Mouse (Mus musculus): ENCODE data around the gene Pgm2l1.
A peak's percentile ranks its signal among the peaks of the same experiment; 100 is the strongest.

Pgm2l1 gene

DNA sequence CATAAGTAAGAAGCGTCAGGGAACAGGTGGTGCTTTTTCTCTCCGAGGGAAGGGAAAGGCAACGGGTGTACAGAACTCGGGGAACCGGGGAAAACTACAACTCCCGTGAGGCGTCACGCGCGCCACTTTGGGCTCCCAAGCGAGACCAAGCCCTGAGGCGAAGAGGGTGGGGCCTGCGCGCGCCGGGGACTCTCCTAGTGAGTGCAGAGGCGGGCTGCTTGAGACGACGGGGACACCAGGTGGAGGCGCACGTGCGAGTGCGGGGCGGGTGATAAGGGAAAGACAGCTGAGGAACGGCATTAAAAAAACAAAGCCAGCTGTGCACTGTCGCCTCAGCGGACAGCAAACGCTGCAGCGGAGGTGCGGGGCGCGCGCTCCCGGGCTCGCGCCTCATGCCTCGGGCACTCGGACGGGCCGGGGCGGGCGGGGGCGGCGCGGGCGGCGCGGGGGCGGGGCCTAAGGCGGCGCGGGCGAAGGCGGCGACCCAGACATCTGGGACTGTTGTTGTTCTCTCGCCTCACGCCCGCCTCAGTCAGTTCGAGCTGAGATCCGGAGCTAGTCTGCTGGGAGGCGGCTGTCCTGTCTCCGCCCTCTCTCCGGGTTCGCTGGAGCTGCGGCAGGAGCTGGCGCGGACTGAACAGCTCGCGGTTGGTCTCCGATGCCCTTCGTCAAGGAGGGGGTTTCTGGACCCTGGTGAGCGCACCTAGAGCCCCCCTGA lies at the start of gene Pgm2l1:
TSS of gene Pgm2l1 (plus strand) at position 237 of the 718 bp plus-strand sequence.
- DNase-seq: peak; percentile 97

DNA sequence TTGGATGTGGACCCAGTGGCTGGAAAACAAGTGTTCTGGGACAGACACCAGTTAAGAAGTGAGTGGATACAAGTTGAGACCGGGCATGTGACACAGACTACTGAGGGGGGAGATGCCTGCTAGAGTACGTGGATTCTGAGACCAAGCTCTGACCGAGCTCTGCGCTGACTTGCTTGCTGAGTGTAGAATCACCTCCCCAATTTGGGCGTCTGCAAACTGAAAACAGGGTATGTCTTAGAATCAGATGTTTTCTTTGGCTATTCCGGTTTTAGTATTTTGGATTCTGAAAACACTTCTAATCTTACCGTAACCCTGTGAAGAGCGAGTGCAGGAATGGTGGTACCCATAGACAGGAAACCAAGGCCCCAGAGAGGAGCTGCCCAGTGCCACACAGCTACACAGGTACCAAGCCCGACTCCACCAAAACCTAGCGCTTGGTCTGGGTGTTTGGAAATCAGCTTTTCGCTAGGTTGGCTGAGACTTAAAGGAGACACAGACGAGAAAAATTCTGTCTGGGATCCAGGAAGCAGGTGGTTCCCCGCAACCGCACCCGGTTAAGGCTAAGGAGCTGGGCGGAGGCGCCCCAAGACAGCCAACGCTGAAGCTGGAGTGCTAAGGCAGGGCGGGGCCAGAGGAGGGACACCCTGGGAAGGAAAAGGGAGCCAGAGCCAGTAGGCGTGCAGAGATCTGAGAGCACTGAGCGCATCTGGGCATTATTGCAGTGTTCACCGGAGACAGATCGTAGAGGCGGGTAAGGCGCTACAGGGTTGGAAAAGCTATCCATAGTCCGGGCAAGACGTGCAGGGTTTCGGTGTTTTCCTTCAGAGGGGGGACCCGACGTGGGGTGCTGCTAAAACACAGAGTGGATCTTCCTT lies 48.9 kb upstream of the Pgm2l1 start:
- DNase-seq: no peak

DNA sequence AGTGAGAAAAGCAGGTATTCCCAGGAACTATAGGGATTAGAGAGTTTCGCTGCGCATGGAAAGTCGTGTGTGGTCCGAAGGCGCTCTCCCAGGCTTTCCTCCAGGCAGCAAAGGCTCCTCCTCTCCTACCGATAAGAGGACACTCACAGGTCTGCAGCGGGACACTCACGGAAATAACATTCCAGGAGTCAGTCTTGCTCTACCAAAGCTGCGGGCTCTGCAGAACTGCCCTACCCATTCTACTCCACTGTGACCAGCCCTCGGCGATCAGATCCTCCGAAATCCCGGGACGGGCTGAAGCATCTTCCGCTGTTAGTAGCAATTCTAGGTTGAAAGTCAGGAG lies 48.3 kb upstream of the Pgm2l1 start:
- DNase-seq: no peak

DNA sequence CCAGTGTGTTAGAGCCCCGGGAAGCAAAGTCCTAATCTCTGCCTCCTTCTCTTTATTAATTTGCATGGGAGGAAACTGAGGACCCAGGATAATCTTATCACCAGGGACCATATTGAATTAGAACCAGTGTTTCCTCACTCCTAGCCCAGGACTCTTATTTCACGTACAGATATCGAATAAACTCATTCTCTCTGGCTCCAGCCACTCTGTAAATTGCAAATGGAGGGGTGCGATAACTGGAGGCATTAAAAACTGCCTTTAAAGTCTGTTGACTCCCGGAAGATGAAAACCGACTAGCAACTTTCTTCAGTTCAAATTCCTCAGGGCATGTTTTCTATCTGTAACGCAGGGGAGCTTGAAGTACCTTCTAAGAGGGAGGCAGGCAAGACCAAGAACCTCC lies 47.8 kb upstream of the Pgm2l1 start:
- no peak for DNase-seq

DNA sequence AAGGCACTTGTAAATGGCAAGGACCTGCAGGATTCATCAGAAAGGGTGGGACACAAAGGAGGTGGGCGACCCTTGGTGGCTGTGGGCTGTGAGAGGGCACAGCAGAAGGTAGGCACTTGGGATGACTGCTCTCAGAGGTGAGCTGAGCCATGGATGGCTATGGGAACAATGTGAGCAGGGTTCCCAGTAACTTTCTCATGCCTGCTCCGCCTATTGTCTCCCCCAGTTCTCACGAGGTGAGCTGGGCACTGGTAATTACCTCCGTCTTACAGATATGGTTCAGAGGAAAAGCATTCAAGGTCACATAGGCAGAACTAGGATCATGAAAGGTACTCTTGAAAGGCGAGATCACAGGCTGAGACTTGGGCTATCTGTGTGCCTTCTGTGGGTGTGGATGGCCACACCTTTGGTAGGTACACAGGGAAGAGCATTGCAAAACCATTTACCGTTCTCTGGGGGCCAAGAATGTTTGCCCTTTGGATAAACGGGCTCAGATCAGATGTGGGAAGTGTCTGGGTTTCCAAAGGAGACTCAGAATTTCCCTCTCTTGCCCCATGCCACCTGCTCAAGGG lies 47.3 kb upstream of the Pgm2l1 start:
- DNase-seq: no peak

DNA sequence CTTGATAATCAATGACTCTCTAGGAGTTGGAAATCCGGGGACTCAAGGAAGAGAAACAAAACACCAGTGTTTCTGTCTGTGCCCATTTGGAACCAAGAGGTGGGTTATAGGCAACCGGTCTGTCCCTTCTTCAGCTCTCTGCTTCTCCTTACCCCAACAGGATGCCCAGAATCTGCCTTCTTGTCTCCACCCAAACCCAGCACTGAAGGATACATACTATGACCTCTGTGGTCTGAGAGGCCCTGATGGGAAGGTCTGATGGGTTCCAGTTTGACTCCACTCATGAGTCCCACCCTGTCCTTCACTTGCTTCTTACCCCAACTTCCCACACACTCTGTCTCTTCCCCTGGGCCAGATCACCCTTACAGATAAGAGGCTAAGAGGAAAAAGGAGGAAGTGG lies 46.0 kb upstream of the Pgm2l1 start:
- no peak for DNase-seq

DNA sequence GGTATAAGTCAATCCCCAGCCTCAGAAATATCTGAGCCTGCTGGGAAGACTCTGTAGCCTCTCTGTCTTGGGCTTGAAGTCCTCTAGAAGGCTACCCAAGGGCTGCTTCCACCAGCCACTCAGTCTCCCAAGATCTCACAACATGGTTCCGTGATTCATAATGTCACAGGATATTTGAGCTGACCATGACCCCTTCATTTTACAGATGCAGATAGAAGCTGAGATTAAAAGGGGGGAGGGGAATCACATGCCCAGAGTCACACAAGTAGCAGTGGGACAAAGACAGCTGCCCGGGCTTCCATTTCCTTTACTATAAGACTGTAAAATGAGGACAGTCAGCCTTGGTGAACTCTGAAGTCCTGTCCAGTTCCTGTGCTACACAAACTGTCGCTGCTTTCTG lies 45.6 kb upstream of the Pgm2l1 start:
- no peak for DNase-seq

DNA sequence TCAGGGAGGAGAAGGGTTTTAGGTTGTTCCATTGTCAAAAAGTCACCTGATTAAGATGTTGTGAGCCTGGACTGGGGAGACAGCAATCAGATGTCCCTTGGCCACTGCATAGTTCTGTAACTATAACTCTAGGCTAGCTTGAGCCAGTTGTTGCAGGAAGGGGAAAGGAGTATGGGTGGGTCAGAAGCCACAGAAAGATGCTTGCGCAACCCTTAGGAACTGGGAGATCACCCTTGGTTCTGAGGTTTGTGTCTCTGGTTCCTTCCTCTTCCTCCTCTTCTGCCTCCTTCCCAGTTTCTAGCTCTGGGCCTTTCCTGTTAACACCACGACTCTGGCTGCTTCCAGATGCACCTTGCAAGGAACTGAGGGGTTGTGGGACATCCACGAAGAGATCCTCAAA lies 44.8 kb upstream of the Pgm2l1 start:
- no peak for DNase-seq

DNA sequence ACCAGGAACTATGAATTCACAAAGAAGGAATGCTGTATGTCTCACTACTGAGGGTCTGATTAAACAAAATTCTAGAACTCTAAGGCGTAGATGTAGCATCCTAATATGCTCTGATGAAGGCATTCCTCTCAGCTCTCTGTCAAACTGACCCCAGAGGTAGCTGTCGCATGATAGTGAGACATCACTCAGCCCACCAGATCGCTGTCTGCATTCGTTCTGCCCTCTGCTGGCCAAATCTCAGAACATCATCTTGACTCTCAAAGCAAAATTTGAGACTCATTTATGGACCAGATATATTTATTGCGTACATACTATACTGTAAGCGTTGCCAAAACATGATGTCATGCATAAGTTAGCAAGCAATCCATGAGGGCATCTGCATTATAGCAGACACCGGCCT lies 39.6 kb upstream of the Pgm2l1 start:
- DNase-seq: peak; percentile 11

DNA sequence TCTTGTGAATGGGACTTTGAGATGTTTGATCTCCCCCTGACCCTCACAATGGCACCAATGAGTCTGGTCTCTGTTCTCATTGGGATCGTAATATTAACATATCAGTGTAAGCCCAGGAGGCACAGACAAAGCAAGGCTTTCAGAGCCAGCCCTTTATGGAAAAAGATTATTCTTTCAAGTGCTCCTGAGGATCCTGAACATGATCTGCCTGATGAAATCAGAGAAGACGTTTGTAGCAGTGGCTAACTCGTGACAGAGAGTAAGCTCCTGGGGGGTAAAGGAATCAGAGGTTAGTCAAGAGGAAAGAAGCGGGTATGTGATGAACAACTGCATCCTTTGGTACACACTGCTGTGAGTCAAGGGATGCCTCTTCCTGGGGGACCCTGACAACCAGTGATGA lies 37.0 kb upstream of the Pgm2l1 start:
- DNase-seq: no peak

DNA sequence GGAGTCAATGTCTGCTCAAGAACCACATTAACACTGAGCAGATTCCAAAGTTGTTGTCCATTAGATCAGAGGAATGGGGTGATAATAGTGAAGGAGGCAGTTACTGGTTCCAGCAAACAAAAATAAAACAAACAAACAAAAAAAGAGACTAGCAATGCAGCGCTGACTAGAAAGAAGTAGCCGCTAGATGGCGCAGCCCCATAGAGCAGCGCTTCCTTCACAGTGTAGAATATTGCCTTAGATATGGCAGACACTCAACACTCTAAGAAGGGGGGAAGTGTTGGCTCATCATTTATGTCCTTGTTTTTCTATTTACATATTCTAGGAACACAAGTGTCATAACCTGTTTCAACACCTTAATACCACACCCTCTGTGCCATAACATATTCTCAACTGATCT lies 36.4 kb upstream of the Pgm2l1 start:
- DNase-seq: peak; percentile 36

DNA sequence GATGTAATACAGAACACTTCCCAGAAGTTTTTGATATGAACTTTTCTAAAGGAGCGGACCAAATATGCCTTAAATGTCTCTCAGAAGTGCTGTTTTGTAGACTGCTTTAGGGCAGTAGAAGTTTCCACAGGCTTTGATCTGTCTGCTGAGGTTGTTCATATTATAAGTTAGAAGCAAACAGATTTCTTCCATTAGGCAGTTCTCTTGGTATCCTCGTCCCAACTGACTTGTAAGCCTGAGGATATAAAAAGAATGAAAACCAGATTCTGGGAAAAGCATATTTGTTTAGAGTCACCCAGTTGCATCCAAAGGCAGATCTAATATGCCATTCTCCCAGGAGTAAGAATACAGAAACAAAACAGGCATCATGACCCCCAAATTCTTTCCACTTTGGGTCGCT lies 26.0 kb upstream of the Pgm2l1 start:
- DNase-seq: no peak

DNA sequence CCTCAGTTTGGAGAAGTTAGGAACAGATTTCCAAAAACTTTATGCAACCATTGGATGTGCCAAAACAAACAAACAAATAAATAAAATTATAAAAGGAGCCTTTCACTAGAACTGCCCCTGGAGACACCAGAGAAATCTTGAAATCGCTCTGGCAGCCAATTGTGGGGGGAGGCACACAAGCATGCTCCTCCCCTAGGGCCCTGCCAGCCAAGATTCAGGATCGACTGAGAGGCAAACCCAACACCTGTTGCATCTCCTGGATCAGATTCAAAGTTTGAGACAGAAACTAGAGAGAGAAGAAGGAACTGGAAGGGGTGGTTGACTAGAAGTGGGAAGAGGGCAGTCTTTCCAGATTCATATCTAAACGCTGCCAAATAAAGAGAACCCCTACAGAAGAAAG lies 23.6 kb upstream of the Pgm2l1 start:
- DNase-seq: no peak

DNA sequence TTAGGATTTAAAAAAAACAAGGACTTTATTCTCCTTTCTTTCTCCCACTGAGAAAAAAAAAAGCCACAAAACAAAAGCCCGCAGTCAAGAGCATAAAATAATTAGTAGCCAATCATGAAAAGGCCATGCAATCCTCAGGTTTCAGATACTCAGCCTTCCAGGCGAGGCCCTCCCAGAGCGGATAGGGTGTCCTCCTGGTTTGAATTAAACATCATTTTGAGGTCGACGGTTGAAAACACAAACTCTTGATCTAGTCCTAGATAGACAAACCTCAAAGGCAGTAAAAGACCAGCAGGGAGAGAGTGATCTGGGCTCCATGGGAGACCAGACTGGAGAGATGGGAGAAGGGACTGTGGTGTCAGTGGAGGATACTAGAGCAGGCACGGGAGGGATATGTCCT lies 22.3 kb upstream of the Pgm2l1 start:
- no peak for DNase-seq

DNA sequence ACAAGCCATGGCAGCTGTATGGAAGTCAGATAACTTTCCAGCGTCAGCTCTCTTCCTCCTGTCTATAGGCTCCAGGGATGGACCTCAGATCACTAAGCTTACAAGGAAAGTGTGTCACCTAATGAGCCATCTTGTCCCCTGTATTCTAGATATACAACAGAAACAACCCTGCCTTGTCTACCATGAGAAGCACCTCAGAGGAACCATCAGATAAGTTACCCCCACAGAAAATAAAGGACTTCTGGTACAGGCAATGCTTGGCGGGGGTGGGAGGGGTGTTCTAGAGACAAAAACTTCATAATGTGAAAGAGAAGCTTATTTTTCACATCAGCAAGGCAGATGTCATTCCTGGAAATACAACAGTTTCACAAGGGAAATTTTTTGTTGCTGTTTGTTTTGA lies 21.1 kb upstream of the Pgm2l1 start:
- no peak for DNase-seq

DNA sequence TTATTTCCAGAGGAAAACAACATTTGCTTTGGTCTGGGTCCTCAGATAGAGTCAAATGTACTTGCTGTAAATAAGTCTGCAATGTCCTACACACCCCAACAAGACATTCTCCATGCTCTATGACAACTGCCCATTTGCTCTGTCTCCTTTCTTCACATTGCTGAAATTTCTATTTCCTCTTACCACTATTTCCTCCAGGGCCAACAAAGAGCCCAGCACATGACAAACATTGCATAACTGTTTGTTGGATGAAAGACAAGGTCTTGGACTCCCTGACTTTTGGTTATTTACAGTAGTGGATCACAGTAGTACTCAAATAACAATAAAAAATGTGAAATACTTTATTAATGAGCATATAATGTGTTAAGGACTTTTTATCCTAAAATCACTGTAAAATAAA lies 19.3 kb upstream of the Pgm2l1 start:
- DNase-seq: no peak

DNA sequence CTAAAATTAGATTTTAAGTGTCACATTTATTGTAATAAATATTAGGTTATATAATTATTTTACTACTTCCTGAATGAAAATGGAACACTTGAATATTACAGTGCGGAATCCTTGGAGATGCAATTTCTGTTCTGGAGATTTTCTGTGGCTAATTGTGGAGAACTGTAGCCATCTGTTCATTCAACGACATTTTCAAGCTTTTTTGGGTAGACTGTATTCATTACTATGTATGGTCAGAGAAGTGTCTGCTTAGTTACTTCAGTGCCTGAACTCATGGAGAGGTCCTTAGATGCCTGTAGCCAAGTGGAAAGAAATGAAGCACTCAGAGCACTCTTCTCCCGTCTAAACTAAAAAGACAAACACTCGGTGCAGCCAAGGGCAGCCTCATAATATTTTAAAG lies 12.9 kb upstream of the Pgm2l1 start:
- DNase-seq: no peak

DNA sequence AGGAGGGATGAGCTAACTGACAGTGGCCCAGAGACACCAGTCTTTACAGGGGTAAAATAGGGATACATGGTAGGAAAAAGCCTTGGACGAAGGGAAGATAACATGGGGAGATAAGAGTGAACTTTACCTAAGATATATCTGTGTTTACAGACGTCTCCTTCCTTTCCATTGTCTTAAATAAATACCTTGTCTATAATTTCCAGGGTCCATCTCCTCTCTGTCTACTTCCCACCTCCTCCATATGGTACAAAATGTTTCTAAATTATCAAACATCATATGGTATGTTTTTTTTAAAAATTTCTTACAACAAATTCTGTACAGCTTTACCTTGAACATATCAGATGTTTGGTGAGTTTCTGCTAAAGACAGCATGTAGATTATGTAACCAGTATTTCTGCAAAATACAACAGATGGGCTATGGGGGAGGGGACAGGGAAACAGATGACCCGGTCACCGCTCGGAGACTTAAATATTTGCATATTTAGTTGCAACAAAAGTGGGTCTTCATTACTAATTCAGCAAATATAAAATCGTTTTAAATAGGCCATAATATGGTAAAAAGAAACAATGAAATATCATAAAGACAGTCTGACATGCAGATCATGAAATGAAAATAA lies 12.0 kb upstream of the Pgm2l1 start:
- peak; percentile 78 for DNase-seq

DNA sequence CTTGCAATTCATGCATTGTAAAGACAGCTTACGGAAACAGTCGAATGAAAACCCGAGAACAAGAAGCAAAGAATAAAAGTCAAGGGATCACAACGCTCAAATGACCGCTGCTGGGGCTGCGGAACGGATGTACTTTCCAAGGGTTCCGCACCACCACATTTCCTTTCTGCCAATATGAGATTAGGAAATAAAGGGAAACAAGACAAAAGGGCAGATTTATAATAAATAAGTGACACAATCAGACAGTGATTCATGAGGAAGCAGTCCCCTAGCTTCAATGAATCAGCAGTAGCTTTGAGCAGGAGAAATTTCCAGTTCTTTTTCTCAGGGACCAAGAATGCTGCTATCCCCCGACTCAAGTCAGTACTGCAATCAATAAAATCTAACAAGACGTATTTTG lies 11.2 kb upstream of the Pgm2l1 start:
- DNase-seq: no peak

DNA sequence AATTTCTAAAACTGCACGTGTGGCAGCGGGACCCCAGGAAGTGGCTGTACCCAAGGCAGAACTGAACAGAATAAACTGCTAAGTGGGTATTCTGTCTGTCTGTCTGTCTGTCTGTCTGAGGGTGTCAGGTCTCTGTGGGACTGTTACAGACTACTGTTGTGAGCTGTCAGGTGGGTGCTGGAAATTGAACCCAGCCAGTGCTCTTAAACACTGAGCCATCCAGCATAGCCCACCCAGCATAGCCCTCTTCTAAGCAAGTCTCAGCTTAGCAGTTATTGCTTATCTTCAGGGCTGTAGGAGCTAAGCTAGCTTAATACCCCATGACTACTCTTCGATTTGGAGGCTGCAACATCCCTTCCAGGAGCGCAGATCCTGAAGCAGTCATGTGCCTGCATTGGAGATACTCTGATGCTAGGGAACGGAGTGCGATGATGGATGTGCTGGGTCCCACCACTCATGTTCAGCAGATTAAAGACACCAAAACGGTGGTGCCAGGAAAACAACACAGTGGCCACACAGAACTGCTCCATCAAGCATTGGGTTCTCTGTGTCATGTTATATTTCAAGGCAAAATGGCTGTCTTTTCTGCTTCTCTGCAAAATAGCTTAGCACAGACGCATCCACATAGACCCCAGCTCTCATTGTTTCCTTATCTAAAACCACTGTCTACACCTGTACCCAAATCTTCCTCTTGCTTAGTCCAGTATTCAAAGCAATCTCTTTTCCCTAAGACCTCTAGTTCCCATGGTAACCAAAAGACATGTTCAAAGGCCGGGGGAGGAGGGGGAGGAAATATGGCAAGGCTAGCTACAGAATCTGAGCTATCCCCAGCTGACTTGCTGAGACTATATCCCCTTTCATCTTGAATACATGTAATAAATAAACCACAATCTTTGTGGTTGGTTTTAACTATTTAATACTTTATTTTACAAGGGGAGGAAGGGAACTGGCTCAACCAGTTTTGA lies 10.3 kb upstream of the Pgm2l1 start:
- DNase-seq: no peak

DNA sequence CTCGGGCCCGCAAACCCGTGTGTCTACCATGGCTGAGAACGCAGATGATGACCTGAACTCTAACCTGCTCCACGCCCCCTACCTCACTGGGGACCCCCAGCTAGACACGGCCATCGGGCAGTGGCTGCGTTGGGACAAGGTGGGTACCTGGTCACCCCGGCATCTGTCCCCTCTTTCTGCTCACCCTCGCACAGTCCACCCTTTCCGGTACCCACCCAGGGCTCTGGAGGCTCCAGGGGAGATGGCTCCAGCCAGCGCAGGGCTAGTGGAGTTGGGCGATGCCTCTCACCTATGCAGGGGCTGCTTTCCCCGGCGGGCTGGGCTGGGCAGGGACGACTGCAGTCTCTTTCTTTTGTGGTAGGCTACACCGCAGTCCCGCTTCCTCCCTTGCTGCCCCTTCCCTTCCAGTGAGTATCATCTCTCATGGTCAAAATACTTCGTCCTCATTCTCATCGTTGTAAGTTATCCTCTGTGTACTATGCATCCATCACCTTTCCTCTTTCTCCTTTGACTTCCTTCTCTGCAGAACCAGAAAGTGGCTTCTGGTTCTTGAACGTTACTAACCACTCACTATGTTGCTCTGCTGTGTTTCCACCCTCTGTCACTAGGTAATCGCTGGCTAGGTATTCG lies 817 bp downstream of the Pgm2l1 start:
- no peak for DNase-seq

DNA sequence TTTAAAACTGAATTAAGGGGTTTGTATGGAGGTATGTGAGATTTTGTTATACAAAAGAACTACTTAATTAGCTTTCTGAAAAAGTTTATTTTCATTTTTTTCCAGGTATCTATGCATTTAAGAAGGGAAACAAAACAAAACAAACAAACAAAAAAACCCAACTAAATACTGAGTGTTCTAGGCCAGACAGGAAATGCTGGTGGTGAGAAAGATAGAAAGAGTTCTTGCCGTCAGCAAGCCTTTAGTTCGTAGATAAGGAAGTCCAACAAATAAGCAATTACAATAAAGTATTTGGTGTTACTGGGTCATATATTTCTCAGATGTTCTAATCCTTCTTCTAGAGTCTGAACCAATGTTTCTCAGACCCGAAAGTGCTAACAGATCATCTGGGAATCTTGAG lies 1.8 kb downstream of the Pgm2l1 start:
- DNase-seq: no peak
